Mouse (Mus musculus): Measurements from ENCODE around the gene Oas1f.
A peak's percentile ranks its signal among the peaks of the same experiment; 100 is the strongest.

DNA sequence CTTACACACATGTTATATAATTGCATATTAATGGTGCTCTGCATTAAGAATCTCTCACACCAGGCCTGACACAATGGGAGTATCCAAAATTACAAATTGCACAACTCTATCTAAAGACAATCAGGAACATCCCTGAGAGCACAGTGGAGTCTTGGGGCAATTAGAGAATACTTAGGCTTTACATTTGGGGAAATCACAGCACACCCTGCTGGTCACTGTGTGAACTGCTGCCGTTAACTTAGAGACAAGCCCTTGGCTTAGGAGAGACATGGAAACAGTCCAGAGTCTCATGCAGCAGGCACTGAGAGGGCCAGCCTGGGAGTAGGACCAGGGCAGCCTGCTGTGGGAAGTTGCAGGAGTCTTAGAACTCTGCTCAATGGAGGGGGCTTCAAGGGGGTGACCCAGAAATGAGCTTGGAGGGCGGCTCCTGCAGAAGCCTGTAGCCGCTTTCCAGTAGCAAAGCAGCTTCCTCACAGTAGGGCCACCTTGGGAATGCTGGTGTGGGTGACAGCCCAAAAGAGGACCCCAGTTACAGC, 2.5 kb downstream of the Oas1f start:
- TF ChIP-seq CTCF (IDR thresholded peaks at IDR 0.05; ENCODE audit: low read depth) = peak; percentile 81
- TF ChIP-seq EP300 (IDR thresholded peaks at IDR 0.05; ENCODE audit: low read depth) = no peak
